Mouse (Mus musculus) telencephalon, adult 2 months (tissue): ENCODE measurements at regions not wholly inside any gene's neighbourhood (a gene's known extent, or its start where the extent isn't known, plus 50 kb on each side); places are given as distances from the start of the nearest gene placed in this dataset.

Experiments used
- DNase-seq: peaks from one replicate; pipeline ENCODE4 v3.0.0-alpha.2; 2011; ENCODE audit warnings: low read depth, low spot score

GRCm38 (mm10) chr4:58728641-58729040 lies 58.9 kb downstream of the Olfr267 start:
- DNase-seq, result no peak

- DNase-seq, result no peak
Measured at GRCm38 (mm10) chr4:58726424-58726823, 61.1 kb downstream of the Olfr267 start.

GRCm38 (mm10) chr4:58722772-58723171 lies 64.7 kb downstream of the Olfr267 start:
- no peak for DNase-seq

- no peak for DNase-seq
Measured at GRCm38 (mm10) chr4:58720682-58721081, 66.8 kb downstream of the Olfr267 start.

- no peak for DNase-seq
Measured at GRCm38 (mm10) chr4:58716426-58716825, 71.1 kb downstream of the Olfr267 start.

- no peak for DNase-seq
Measured at GRCm38 (mm10) chr4:58715846-58716245, 71.7 kb downstream of the Olfr267 start.

GRCm38 (mm10) chr4:58714221-58714620 lies 73.3 kb downstream of the Olfr267 start:
- no peak for DNase-seq

GRCm38 (mm10) chr4:58712875-58713274 lies 74.6 kb downstream of the Olfr267 start:
- DNase-seq, result no peak

- DNase-seq, result no peak
Measured at GRCm38 (mm10) chr4:58712166-58712565, 75.3 kb downstream of the Olfr267 start.

GRCm38 (mm10) chr4:58699236-58699798 lies 88.2 kb downstream of the Olfr267 start:
- DNase-seq, result no peak

GRCm38 (mm10) chr4:58698828-58699227 lies 88.7 kb downstream of the Olfr267 start:
- no peak for DNase-seq

GRCm38 (mm10) chr4:58696684-58697083 lies 90.8 kb downstream of the Olfr267 start:
- no peak for DNase-seq

GRCm38 (mm10) chr4:58695281-58695680 lies 92.2 kb downstream of the Olfr267 start:
- no peak for DNase-seq

- DNase-seq, result no peak
Measured at GRCm38 (mm10) chr4:58693018-58693417, 94.5 kb downstream of the Olfr267 start.

GRCm38 (mm10) chr4:58681926-58682325 lies 105.6 kb downstream of the Olfr267 start:
- no peak for DNase-seq

- DNase-seq, result no peak
Measured at GRCm38 (mm10) chr4:58677701-58678385, 109.7 kb downstream of the Olfr267 start.

- no peak for DNase-seq
Measured at GRCm38 (mm10) chr4:58671406-58672035, 116.0 kb downstream of the Olfr267 start.

GRCm38 (mm10) chr4:58670906-58671250 lies 116.6 kb downstream of the Olfr267 start:
- no peak for DNase-seq

GRCm38 (mm10) chr4:58670107-58670905 lies 116.6 kb upstream of the Lpar1 start:
- no peak for DNase-seq

GRCm38 (mm10) chr4:58668368-58669153 lies 114.9 kb upstream of the Lpar1 start:
- no peak for DNase-seq

- no peak for DNase-seq
Measured at GRCm38 (mm10) chr4:58663628-58664205, 110.0 kb upstream of the Lpar1 start.
